Mouse (Mus musculus): ENCODE measurements around the gene Olfr985. TPM values are rescaled to one million over a fixed set of nuclear protein-coding genes. Genes with fewer than 3 reads are reported as not detected.

The Olfr985 gene
- polyA plus RNA-seq, 1 experiment from 2014 or later, result not detected

DNA sequence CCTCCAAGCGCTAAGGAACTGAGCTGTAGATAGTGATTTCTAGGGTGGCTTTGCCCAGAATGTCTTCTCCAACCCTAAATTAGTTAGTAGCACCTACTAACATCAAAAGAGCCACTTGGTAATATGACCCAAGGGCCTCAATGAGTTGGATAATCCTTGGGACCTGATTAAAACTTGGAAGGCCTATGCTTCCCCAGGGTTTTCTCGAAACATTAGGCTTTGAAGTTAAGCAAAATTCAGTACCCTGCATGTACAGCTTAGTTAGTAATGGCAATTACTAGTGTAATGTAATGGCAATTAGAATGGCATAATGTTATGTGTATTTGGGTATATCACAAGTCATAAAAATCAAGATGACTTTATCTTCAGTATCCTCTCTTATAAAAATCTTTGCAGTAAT is 36.5 kb downstream of the Olfr985 start, which contains the start of gene Olfr983:
Olfr983 (minus strand) TSS at position 101 of the 400 bp plus-strand sequence.
- ATAC-seq, result no peak
- Histone ChIP-seq H3K27ac (ENCODE audit: low read depth, low read length) (no peak within 1 kb of the TSS), H3K4me1 (replicated peaks; ENCODE audit: control insufficient read depth, insufficient read depth, low read length) (no peaks in the 10 kb centered on the region), H3K36me3 (ENCODE audit: control insufficient read depth, insufficient read depth) (no peaks in the 10 kb centered on the region), H3K9ac (ENCODE audit: low read depth, low read length) (no peak within 1 kb of the TSS), H3K27me3 (replicated peaks; ENCODE audit: control insufficient read depth, insufficient read depth, low read length) (no peaks in the 10 kb centered on the region), H3K9me3 (ENCODE audit: control insufficient read depth) (no peaks in the 10 kb centered on the region), H3K4me3 (ENCODE audit: low read depth, low read length) (no peak within 1 kb of the TSS), H3K4me2 (replicated peaks; ENCODE audit: low read depth) (no peak within 1 kb of the TSS)
- 87% methylated on average over 2 of the region's 2 CpGs for WGBS
- no peak for TF ChIP-seq CTCF (IDR thresholded peaks at IDR 0.05; ENCODE audit: low read depth)

Other genes starting within 250 kb of the Olfr985 start
- not detected in 2 replicates for gene Olfr229, start 222.8 kb downstream of the Olfr985 start, polyA plus RNA-seq (2015; fragmentation: Nextera tagmentation; extraction: Ambion mirVana)
- not detected in 2 replicates for gene Olfr974, start 192.7 kb downstream of the Olfr985 start, polyA plus RNA-seq (2015; fragmentation: Nextera tagmentation; extraction: Ambion mirVana)
- gene Olfr975, start 178.1 kb downstream of the Olfr985 start, polyA plus RNA-seq (2015; fragmentation: Nextera tagmentation; extraction: Ambion mirVana), result not detected in 2 replicates
- not detected in 2 replicates for gene Olfr976, start 169.1 kb downstream of the Olfr985 start, polyA plus RNA-seq (2015; fragmentation: Nextera tagmentation; extraction: Ambion mirVana)
- gene Olfr978, start 138.1 kb downstream of the Olfr985 start, polyA plus RNA-seq (2015; fragmentation: Nextera tagmentation; extraction: Ambion mirVana), result not detected in 2 replicates
- not detected in 2 replicates for gene Olfr979, start 126.7 kb downstream of the Olfr985 start, polyA plus RNA-seq (2015; fragmentation: Nextera tagmentation; extraction: Ambion mirVana)
- gene Olfr980, start 120.6 kb downstream of the Olfr985 start, polyA plus RNA-seq (2015; fragmentation: Nextera tagmentation; extraction: Ambion mirVana), result not detected in 2 replicates
- not detected in 2 replicates for gene Olfr981, start 108.7 kb downstream of the Olfr985 start, polyA plus RNA-seq (2015; fragmentation: Nextera tagmentation; extraction: Ambion mirVana)
- not detected in 2 replicates for gene Olfr982, start 56.4 kb downstream of the Olfr985 start, polyA plus RNA-seq (2015; fragmentation: Nextera tagmentation; extraction: Ambion mirVana)
- not detected in 2 replicates for gene Olfr983, start 36.6 kb downstream of the Olfr985 start, polyA plus RNA-seq (2015; fragmentation: Nextera tagmentation; extraction: Ambion mirVana)
- gene Olfr984, start 16.0 kb downstream of the Olfr985 start, polyA plus RNA-seq (2015; fragmentation: Nextera tagmentation; extraction: Ambion mirVana), result not detected in 2 replicates
- not detected in 2 replicates for gene Tmem225, start 17.9 kb upstream of the Olfr985 start, polyA plus RNA-seq (2015; fragmentation: Nextera tagmentation; extraction: Ambion mirVana)
- not detected in 2 replicates for gene Olfr986, start 50.7 kb upstream of the Olfr985 start, polyA plus RNA-seq (2015; fragmentation: Nextera tagmentation; extraction: Ambion mirVana)
- 1.1 TPM in 2 replicates for gene Zfp202, start 62.1 kb upstream of the Olfr985 start, polyA plus RNA-seq (2015; fragmentation: Nextera tagmentation; extraction: Ambion mirVana)
- gene Scn3b, start 139.0 kb upstream of the Olfr985 start, polyA plus RNA-seq (2015; fragmentation: Nextera tagmentation; extraction: Ambion mirVana), result 1.8 and 2.4 TPM in 2 replicates

Data from intestine, postnatal 0 days (tissue).